Mouse (Mus musculus): Measurements from ENCODE around the gene Cd209e. TPM values are rescaled to one million over a fixed set of nuclear protein-coding genes. Genes with fewer than 3 reads are reported as not detected.
"Not testable (repeated sequence)": the region's sequence is repeated elsewhere in the genome, so short reads cannot be mapped to it uniquely, and the experiment has no call there.

Gene Cd209e
- not detected in 2 replicates for polyA plus RNA-seq (2014; fragmentation: Nextera tagmentation; extraction: Ambion mirVana)

DNA sequence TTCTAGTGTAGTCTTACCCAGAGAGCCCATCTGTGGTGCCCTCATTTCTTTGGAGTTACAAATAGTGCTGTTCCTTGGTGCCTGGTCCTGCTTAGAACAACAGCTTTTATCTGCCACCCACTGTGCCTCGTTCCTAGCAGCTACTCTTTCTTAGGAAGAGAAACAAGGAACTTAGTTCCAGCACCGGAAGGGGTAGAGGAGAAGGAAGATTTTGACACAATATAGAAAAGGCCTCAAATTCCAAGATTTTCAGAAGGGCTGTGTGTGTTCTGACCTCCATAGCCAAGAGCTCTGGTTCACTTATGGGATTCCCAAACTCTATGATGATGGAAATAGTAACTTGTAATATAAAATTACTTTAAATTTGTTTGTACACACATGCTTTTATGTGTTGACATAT, at the start of gene Cd209e:
Gene Cd209e, minus strand, starts transcription at position 101 of the 400 bp plus-strand sequence.
- 79% methylated on average over 2 of the region's 2 CpGs for WGBS
- no peak for ATAC-seq (ENCODE audit: low FRiP score, low TSS enrichment)

DNA sequence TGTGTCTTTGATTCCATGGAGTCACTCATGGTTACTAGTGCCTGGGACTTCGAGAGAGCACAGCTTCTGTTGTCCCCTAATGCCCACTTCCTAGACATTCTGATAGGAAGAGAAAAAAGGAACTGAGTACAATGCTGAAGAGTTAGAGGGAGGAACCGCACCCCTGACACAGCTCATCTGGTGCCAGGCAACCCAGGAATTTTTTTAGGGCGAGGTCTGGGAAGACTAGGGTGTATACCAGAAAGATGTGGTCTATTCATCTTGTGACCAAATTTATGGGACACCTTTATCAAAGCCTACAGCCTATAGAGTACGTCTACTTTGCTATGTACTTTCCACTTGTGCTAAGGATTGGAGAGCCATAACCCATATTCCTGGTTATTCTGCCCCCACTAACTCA, 24.3 kb upstream of the Cd209e start, which contains the start of gene Cd209d:
Gene Cd209d, minus strand, starts transcription at position 101 of the 400 bp plus-strand sequence.
- Histone ChIP-seq H3K36me3 (ENCODE audit: control insufficient read depth, insufficient read depth, low read length) (no peaks in the 10 kb centered on the region), H3K4me1 (ENCODE audit: control insufficient read depth, insufficient read depth, low read length) (no peaks in the 10 kb centered on the region), H3K4me3 (ENCODE audit: low read length) (no peak within 1 kb of the TSS), H3K27me3 (ENCODE audit: control insufficient read depth, insufficient read depth, low read length) (no peaks in the 10 kb centered on the region), H3K9me3 (ENCODE audit: control insufficient read depth, low read length) (no peaks in the 10 kb centered on the region; the same call in 1 of the 2 replicates), H3K4me2 (replicated peaks; ENCODE audit: low read depth, low read length) (no peak within 1 kb of the TSS), H3K27ac (ENCODE audit: low read depth, low read length) (no peak within 1 kb of the TSS), H3K9ac (ENCODE audit: low read depth, low read length) (no peak within 1 kb of the TSS)
- 72% methylated on average over 4 of the region's 4 CpGs for WGBS
- ATAC-seq (ENCODE audit: low FRiP score, low TSS enrichment): no peak

More for the DNA sequence above, at the start of gene Cd209e:
- H3K4me2 ChIP-seq (replicated peaks; ENCODE audit: low read depth, low read length): no peak within 1 kb of the TSS
- no peaks in the 10 kb centered on the region for H3K27me3 ChIP-seq (ENCODE audit: control insufficient read depth, insufficient read depth, low read length)
- H3K36me3 ChIP-seq (ENCODE audit: control insufficient read depth, insufficient read depth, low read length): no peaks in the 10 kb centered on the region
- no peak within 1 kb of the TSS for H3K4me3 ChIP-seq (ENCODE audit: low read length)
- H3K27ac ChIP-seq (ENCODE audit: low read depth, low read length): no peak within 1 kb of the TSS
- no peaks in the 10 kb centered on the region for H3K4me1 ChIP-seq (ENCODE audit: control insufficient read depth, insufficient read depth, low read length)
- no peaks in the 10 kb centered on the region for H3K9me3 ChIP-seq (ENCODE audit: control insufficient read depth, low read length)
- no peak within 1 kb of the TSS for H3K9ac ChIP-seq (ENCODE audit: low read depth, low read length)

DNA sequence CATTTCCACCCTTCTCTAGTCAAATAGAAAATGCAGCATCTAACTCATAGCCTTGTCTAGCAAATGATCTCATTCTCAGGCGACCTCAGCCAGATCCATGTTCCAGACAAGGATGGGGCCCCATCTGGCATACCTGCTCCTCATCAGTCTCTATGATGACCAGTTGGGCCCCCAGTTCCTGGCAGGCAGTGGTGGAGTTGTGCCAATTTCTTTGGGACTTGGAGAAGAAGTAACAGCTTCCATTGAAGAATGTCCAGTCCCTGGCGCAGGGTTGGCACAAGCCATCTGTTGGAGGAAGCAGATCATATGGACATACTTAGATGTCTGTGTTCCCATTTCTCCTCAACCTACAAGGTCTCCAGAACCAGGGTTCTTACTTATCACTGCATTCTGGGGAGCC, 22.0 kb upstream of the Cd209e start:
- no peak overlapping the region for H3K27ac ChIP-seq (ENCODE audit: low read depth, low read length)
- H3K4me2 ChIP-seq (replicated peaks; ENCODE audit: low read depth, low read length): no peak overlapping the region
- H3K4me1 ChIP-seq (ENCODE audit: control insufficient read depth, insufficient read depth, low read length): no peaks in the 10 kb centered on the region
- no peak overlapping the region for H3K9ac ChIP-seq (ENCODE audit: low read depth, low read length)
- H3K4me3 ChIP-seq (ENCODE audit: low read length): no peak overlapping the region
- no peaks in the 10 kb centered on the region for H3K27me3 ChIP-seq (ENCODE audit: control insufficient read depth, insufficient read depth, low read length)
- H3K36me3 ChIP-seq (ENCODE audit: control insufficient read depth, insufficient read depth, low read length): no peaks in the 10 kb centered on the region
- no peaks in the 10 kb centered on the region; the same call in 1 of the 2 replicates for H3K9me3 ChIP-seq (ENCODE audit: control insufficient read depth, low read length)
- WGBS: 80% methylated on average over 2 of the region's 2 CpGs
- ATAC-seq (ENCODE audit: low FRiP score, low TSS enrichment): no peak

DNA sequence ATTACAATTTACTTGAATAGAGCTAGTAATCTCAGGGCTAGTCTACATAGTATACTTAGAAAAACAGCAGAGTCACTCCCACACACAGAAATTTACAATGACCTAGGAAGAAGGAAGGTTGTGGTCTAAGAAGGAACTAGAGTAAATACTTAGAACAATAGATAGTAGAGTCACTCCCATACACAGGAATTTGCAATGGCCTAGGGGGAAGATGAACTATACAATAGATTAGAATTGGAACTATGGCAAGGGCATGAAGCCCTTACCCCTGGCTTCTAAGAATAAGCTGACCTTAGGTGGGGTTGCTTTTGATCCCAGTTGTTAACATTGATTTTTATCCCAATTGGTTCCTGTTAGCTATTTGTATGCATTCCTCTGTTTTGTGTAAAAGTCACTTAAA, 8.6 kb upstream of the Cd209e start:
- not testable (repeated sequence) for ATAC-seq (ENCODE audit: low FRiP score, low TSS enrichment); H3K27ac ChIP-seq (ENCODE audit: low read depth, low read length); H3K27me3 ChIP-seq (ENCODE audit: control insufficient read depth, insufficient read depth, low read length); H3K36me3 ChIP-seq (ENCODE audit: control insufficient read depth, insufficient read depth, low read length); H3K4me1 ChIP-seq (ENCODE audit: control insufficient read depth, insufficient read depth, low read length); H3K4me3 ChIP-seq (ENCODE audit: low read length); H3K9me3 ChIP-seq (ENCODE audit: control insufficient read depth, low read length); H3K9ac ChIP-seq (ENCODE audit: low read depth, low read length); H3K4me2 ChIP-seq (replicated peaks; ENCODE audit: low read depth, low read length)

DNA sequence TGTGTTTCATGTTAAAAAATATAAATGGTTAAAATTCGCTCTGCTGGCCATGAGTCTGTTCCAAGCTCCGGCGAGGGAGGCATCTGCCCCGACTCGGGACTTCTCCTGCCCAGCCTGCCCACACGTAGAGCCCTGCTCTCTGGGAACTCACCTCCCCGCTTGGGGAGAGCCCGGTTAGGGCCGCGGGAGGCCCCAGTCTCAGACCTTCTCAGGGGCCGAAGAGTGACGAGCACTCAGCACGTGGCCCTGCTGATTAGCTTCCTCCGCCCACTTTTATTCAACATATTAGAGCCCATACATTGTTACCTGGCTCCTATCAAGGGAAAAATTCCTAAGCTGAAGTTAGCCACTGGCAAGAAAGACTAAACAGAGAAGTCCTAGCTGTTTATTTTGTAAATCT, 51.0 kb downstream of the Cd209e start:
- no peaks in the 10 kb centered on the region for H3K36me3 ChIP-seq (ENCODE audit: control insufficient read depth, insufficient read depth, low read length)
- no peak overlapping the region for H3K27ac ChIP-seq (ENCODE audit: low read depth, low read length)
- H3K4me1 ChIP-seq (ENCODE audit: control insufficient read depth, insufficient read depth, low read length): no peaks in the 10 kb centered on the region
- H3K9me3 ChIP-seq (ENCODE audit: control insufficient read depth, low read length): peaks cover 10% of the 10 kb centered on the region; the same call in 1 of the 2 replicates
- H3K4me3 ChIP-seq (ENCODE audit: low read length): no peak overlapping the region
- 90% methylated on average over 14 of the region's 14 CpGs for WGBS
- H3K4me2 ChIP-seq (replicated peaks; ENCODE audit: low read depth, low read length): no peak overlapping the region
- no peaks in the 10 kb centered on the region for H3K27me3 ChIP-seq (ENCODE audit: control insufficient read depth, insufficient read depth, low read length)
- H3K9ac ChIP-seq (ENCODE audit: low read depth, low read length): no peak overlapping the region
- ATAC-seq (ENCODE audit: low FRiP score, low TSS enrichment): no peak

Other genes starting within 250 kb of the Cd209e start
- 42.2 and 67.7 TPM in 2 replicates for gene Xab2, start 233.0 kb downstream of the Cd209e start, polyA plus RNA-seq (2014; fragmentation: Nextera tagmentation; extraction: Ambion mirVana)
- gene Pet100, start 232.8 kb downstream of the Cd209e start, polyA plus RNA-seq (2014; fragmentation: Nextera tagmentation; extraction: Ambion mirVana): 84.5 and 132 TPM in 2 replicates
- 0.96 and 1.0 TPM in 2 replicates for gene Pcp2, start 228.8 kb downstream of the Cd209e start, polyA plus RNA-seq (2014; fragmentation: Nextera tagmentation; extraction: Ambion mirVana)
- 50.7 and 70.8 TPM in 2 replicates for gene Stxbp2, start 223.4 kb downstream of the Cd209e start, polyA plus RNA-seq (2014; fragmentation: Nextera tagmentation; extraction: Ambion mirVana)
- gene Retn, start 198.5 kb downstream of the Cd209e start, polyA plus RNA-seq (2014; fragmentation: Nextera tagmentation; extraction: Ambion mirVana): 0.46 and 0.73 TPM in 2 replicates
- gene Mcemp1, start 188.6 kb downstream of the Cd209e start, polyA plus RNA-seq (2014; fragmentation: Nextera tagmentation; extraction: Ambion mirVana): 0.28 and 0.30 TPM in 2 replicates
- 17.8 and 20.6 TPM in 2 replicates for gene Fcor, start 181.9 kb downstream of the Cd209e start, polyA plus RNA-seq (2014; fragmentation: Nextera tagmentation; extraction: Ambion mirVana)
- 28.9 and 29.9 TPM in 2 replicates for gene Trappc5, start 178.0 kb downstream of the Cd209e start, polyA plus RNA-seq (2014; fragmentation: Nextera tagmentation; extraction: Ambion mirVana)
- gene Fcer2a, start 160.1 kb downstream of the Cd209e start, polyA plus RNA-seq (2014; fragmentation: Nextera tagmentation; extraction: Ambion mirVana): 0.09 and 0.30 TPM in 2 replicates
- gene Clec4g, start 133.7 kb downstream of the Cd209e start, polyA plus RNA-seq (2014; fragmentation: Nextera tagmentation; extraction: Ambion mirVana): 0.45 TPM in 1 of 2 replicates, not detected in the other
- gene Cd209a, start 105.3 kb downstream of the Cd209e start, polyA plus RNA-seq (2014; fragmentation: Nextera tagmentation; extraction: Ambion mirVana): not detected in 2 replicates
- not detected in 2 replicates for gene Cd209d, start 24.2 kb upstream of the Cd209e start, polyA plus RNA-seq (2014; fragmentation: Nextera tagmentation; extraction: Ambion mirVana)
- gene Cd209b, start 72.5 kb upstream of the Cd209e start, polyA plus RNA-seq (2014; fragmentation: Nextera tagmentation; extraction: Ambion mirVana): not detected in 2 replicates
- 0.66 and 0.77 TPM in 2 replicates for gene Cd209c, start 100.4 kb upstream of the Cd209e start, polyA plus RNA-seq (2014; fragmentation: Nextera tagmentation; extraction: Ambion mirVana)

Data from kidney, embryonic 14.5 days (tissue).